Mouse (Mus musculus) kidney, adult 2 months (tissue): ENCODE results near the gene Olfr1020.

Experiments used
- CTCF ChIP-seq: fragments of 200-500 bp; conservative IDR thresholded peaks from 2 replicates; pipeline ENCODE4 v1.5.1; 2011; ENCODE audit warnings: low read depth, mild to moderate bottlenecking, control low read depth, low read length, moderate library complexity, mixed read lengths; ENCODE audit not compliant: insufficient read depth, insufficient read length
- POLR2A ChIP-seq: fragments of 200-500 bp; IDR thresholded peaks from one replicate; pipeline ENCODE4 v1.6.1; 2011; ENCODE audit warnings: low read depth, low read length, control low read depth

DNA sequence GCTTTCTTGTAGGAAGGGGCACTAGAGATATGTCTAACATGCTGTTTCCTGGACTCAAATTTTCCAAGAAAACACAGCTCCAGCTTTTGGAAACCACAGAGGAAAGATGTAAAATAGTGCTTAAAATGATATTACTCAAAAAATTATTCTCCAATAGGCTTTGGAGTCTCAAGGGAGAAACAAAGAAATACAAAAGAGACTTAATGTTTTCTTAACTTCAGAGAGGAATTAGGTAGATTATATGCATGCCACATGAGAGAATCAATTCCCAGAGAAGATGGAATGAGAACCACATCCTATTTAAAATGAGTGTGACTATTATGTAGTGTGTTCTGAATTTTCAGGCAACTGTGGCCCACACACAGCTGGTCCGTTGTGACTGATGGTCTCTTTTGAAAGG lies at the start of gene Olfr1020:
- TF ChIP-seq CTCF: no peak
- no peak for TF ChIP-seq POLR2A
